Mouse (Mus musculus) stomach, embryonic 15.5 days (tissue): Measurements from ENCODE around the gene Sufu. TPM values are rescaled to one million over a fixed set of nuclear protein-coding genes. Genes with fewer than 3 reads are reported as not detected.

Experiments
- ATAC-seq: fragments of 200-750 bp; cut with Nextera tagmentation; 2 replicates; pipeline ENCODE4 v1.8.0; 2017; ENCODE audit warnings: low read depth, moderate number of reproducible peaks, moderate TSS enrichment; ENCODE audit not compliant: insufficient read depth, low FRiP score
- H3K27ac ChIP-seq: fragments of 300-500 bp; sonication (generic); 2 replicates; pipeline ENCODE4 v1.5.1; 2015; ENCODE audit warnings: mild to moderate bottlenecking, inconsistent platforms
- H3K27me3 ChIP-seq: fragments of 300-500 bp; sonication (generic); replicated peaks from 2 replicates; pipeline ENCODE4 v1.6.1; 2015; ENCODE audit warnings: inconsistent platforms
- H3K36me3 ChIP-seq: fragments of 300-500 bp; sonication (generic); 2 replicates; pipeline ENCODE4 v1.6.1; 2015; ENCODE audit warnings: inconsistent platforms
- H3K4me1 ChIP-seq: fragments of 300-500 bp; sonication (generic); 2 replicates; pipeline ENCODE4 v1.6.1; 2015; ENCODE audit warnings: inconsistent platforms
- H3K4me2 ChIP-seq: fragments of 300-500 bp; sonication (generic); 2 replicates; pipeline ENCODE4 v1.6.1; 2015; ENCODE audit warnings: mild to moderate bottlenecking, inconsistent platforms
- H3K4me3 ChIP-seq: fragments of 300-500 bp; sonication (generic); replicated peaks from 2 replicates; pipeline ENCODE4 v1.5.1; 2015; ENCODE audit warnings: inconsistent platforms
- H3K9ac ChIP-seq: fragments of 300-500 bp; sonication (generic); 2 replicates; pipeline ENCODE4 v1.6.1; 2015; ENCODE audit warnings: inconsistent platforms
- H3K9me3 ChIP-seq: fragments of 300-500 bp; sonication (generic); 2 replicates; pipeline ENCODE4 v1.6.1; 2016; ENCODE audit warnings: inconsistent platforms
- WGBS: fragments of 180-500 bp; shearing (Covaris S2); methylation state at CpG from one replicate; pipeline ENCODE4 v1.1.7; 2015; 5-methylcytosine and 5-hydroxymethylcytosine counted together
- polyA plus RNA-seq: library from polyadenylated mRNA; unstranded; fragments of >200 nt; fragmentation: Nextera tagmentation; extraction: Ambion mirVana; gene quantifications from 2 replicates; pipeline ENCODE4 v1.2.1, GENCODE M21; 2015

Gene Sufu
- polyA plus RNA-seq, 1 experiment from 2014 or later = 24.9 TPM

- WGBS = 90% methylated on average over 8 of the region's 8 CpGs
- no peak overlapping the region for H3K27ac ChIP-seq
- no peaks in the 10 kb centered on the region for H3K36me3 ChIP-seq
- H3K4me3 ChIP-seq = no peak overlapping the region
- H3K9me3 ChIP-seq = no peaks in the 10 kb centered on the region
- no peak overlapping the region for H3K4me2 ChIP-seq
- no peaks in the 10 kb centered on the region; the same call in 1 of the 2 replicates for H3K4me1 ChIP-seq
- H3K9ac ChIP-seq = no peak overlapping the region
- no peaks in the 10 kb centered on the region for H3K27me3 ChIP-seq
- no peak for ATAC-seq
These were observed 17.8 kb downstream of the Sufu start for GRCm38 (mm10) chr19:46414486-46414885.

GRCm38 (mm10) chr19:46416276-46416675 is 19.6 kb downstream of the Sufu start:
- no peak overlapping the region for H3K27ac ChIP-seq
- H3K4me3 ChIP-seq = no peak overlapping the region
- 76% methylated on average over 9 of the region's 9 CpGs for WGBS
- ATAC-seq = no peak
- no peaks in the 10 kb centered on the region for H3K36me3 ChIP-seq
- no peak overlapping the region for H3K4me2 ChIP-seq
- H3K9me3 ChIP-seq = no peaks in the 10 kb centered on the region
- no peak overlapping the region for H3K9ac ChIP-seq
- H3K4me1 ChIP-seq = no peaks in the 10 kb centered on the region; the same call in 1 of the 2 replicates
- H3K27me3 ChIP-seq = no peaks in the 10 kb centered on the region

GRCm38 (mm10) chr19:46418051-46418450 is 21.4 kb downstream of the Sufu start:
- WGBS = 63% methylated on average over 4 of the region's 4 CpGs
- Histone ChIP-seq H3K36me3 (no peaks in the 10 kb centered on the region), H3K27ac (no peak overlapping the region), H3K9me3 (no peaks in the 10 kb centered on the region), H3K4me3 (no peak overlapping the region), H3K9ac (no peak overlapping the region), H3K4me2 (no peak overlapping the region), H3K27me3 (no peaks in the 10 kb centered on the region), H3K4me1 (peaks cover 10% of the 10 kb centered on the region)
- no peak for ATAC-seq

DNA sequence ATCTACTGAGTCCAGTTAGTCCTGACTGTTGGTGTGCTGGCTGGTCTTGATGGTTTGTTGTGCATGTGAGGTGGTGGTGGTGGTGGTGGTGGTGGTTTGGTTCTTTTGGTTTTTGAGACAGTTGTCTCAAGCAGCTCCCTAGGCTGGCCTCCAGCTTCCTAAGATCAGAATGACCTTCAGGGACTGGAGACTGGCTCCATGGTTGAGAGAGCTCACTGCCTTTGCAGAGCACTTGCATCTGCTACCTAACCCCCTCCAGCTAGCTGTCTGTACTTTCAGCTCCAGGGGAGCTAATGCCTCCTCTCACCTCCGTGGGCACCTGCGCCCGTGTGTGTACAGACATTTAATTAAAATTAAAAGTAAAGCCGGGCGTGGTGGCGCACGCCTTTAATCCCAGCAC is 23.7 kb downstream of the Sufu start:
- whole genome bisulfite sequencing = 95% methylated on average over 7 of the region's 7 CpGs
- Histone ChIP-seq H3K4me3 (no peak overlapping the region), H3K27me3 (no peaks in the 10 kb centered on the region), H3K9me3 (no peaks in the 10 kb centered on the region), H3K9ac (no peak overlapping the region), H3K4me2 (no peak overlapping the region), H3K36me3 (peaks cover 3% of the 10 kb centered on the region; the same call in 1 of the 2 replicates), H3K4me1 (peaks cover 13% of the 10 kb centered on the region), H3K27ac (no peak overlapping the region)
- no peak for ATAC-seq

GRCm38 (mm10) chr19:46422384-46423338 is 26.0 kb downstream of the Sufu start:
- H3K9ac ChIP-seq = no peak overlapping the region
- peaks cover 5% of the 10 kb centered on the region; the same call in 1 of the 2 replicates for H3K36me3 ChIP-seq
- H3K4me1 ChIP-seq = peaks cover 13% of the 10 kb centered on the region
- H3K27ac ChIP-seq = peak overlapping the region; percentile 32; the same call in 1 of the 2 replicates
- H3K4me2 ChIP-seq = no peak overlapping the region
- ATAC-seq = peak; percentile 70; the same call in 1 of the 2 replicates
- WGBS = 35% methylated on average over 11 of the region's 11 CpGs
- no peaks in the 10 kb centered on the region for H3K27me3 ChIP-seq
- no peak overlapping the region for H3K4me3 ChIP-seq
- H3K9me3 ChIP-seq = no peaks in the 10 kb centered on the region

DNA sequence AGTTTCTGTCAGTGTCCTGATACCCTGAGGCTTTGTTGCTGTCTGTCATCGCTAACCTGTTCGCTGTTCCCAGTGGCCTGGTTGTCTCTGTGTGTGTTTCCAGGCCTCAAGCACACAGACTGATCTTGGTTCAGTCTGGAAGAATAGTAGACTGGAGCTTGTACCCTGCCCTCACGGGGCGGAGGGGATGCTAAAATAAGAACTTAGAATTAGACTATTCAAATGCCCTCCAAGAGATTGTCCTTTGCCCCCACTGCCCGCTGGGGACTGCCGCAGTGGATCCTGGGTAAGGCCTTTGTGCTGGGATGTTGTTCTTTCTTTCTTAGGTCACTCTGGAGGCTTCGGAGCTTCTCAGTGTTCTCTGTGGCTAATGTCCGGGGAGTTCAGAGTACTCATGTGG is 28.6 kb downstream of the Sufu start:
- Histone ChIP-seq H3K36me3 (peaks cover 5% of the 10 kb centered on the region; the same call in 1 of the 2 replicates), H3K4me2 (no peak overlapping the region), H3K4me1 (peaks cover 13% of the 10 kb centered on the region), H3K9me3 (no peaks in the 10 kb centered on the region), H3K4me3 (no peak overlapping the region), H3K27ac (no peak overlapping the region), H3K27me3 (no peaks in the 10 kb centered on the region), H3K9ac (no peak overlapping the region)
- ATAC-seq = no peak
- WGBS = 90% methylated on average over 8 of the region's 8 CpGs

GRCm38 (mm10) chr19:46426488-46426887 is 29.8 kb downstream of the Sufu start:
- Histone ChIP-seq H3K4me3 (no peak overlapping the region), H3K27ac (no peak overlapping the region), H3K27me3 (no peaks in the 10 kb centered on the region), H3K4me1 (peaks cover 15% of the 10 kb centered on the region), H3K4me2 (no peak overlapping the region), H3K9me3 (no peaks in the 10 kb centered on the region), H3K36me3 (peaks cover 5% of the 10 kb centered on the region; the same call in 1 of the 2 replicates), H3K9ac (no peak overlapping the region)
- 77% methylated on average over 12 of the region's 12 CpGs for WGBS
- no peak for ATAC-seq

DNA sequence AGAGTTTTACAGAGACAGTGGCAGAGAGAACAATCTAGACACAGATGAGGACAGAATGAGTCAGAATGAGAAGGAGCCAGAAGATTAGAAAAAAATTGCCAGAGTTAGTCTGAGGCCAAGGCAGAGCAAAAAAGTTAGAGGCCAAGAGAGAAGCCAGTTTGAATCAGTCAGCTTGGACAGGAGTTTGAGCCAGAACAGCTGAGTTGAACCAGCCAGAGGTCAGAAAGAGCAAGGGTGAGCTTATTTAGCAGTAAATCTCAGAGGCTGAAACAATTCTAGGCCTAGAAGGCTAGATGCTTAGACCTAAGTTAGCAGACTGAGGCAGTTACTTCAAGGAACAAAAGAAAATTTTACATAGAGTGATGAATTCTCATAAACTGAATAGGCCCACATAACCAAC is 32.6 kb downstream of the Sufu start:
- H3K4me1 ChIP-seq = peaks cover 9% of the 10 kb centered on the region
- no peak overlapping the region for H3K27ac ChIP-seq
- H3K9ac ChIP-seq = no peak overlapping the region
- peaks cover 5% of the 10 kb centered on the region; the same call in 1 of the 2 replicates for H3K36me3 ChIP-seq
- H3K9me3 ChIP-seq = no peaks in the 10 kb centered on the region
- ATAC-seq = no peak
- no peak overlapping the region for H3K4me2 ChIP-seq
- H3K27me3 ChIP-seq = no peaks in the 10 kb centered on the region
- no peak overlapping the region for H3K4me3 ChIP-seq

DNA sequence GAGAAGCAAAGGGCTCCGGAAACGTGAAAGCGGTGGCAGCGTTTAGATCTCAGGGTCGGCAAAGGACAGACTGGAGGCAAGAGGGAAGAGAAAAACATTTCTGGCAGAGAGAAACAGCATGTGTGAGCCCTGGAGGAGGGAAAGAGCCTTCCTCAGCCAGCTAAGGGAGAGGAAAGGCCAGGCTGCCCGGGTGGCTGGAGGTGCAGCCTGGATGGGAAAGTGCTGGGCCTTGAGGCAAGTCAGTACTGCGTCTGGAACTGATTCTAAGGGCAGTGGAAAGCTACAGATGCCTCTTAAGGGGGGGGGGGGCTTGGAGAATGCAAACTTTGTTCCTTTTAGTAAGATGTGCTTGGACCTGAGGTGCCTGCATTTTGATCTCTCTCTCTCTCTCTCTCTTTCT is 37.0 kb downstream of the Sufu start:
- Histone ChIP-seq H3K4me1 (peaks cover 13% of the 10 kb centered on the region), H3K9me3 (no peaks in the 10 kb centered on the region), H3K36me3 (no peaks in the 10 kb centered on the region), H3K27ac (no peak overlapping the region), H3K4me2 (no peak overlapping the region), H3K27me3 (no peaks in the 10 kb centered on the region), H3K4me3 (no peak overlapping the region), H3K9ac (no peak overlapping the region)
- 63% methylated on average over 7 of the region's 7 CpGs for WGBS
- no peak for ATAC-seq

DNA sequence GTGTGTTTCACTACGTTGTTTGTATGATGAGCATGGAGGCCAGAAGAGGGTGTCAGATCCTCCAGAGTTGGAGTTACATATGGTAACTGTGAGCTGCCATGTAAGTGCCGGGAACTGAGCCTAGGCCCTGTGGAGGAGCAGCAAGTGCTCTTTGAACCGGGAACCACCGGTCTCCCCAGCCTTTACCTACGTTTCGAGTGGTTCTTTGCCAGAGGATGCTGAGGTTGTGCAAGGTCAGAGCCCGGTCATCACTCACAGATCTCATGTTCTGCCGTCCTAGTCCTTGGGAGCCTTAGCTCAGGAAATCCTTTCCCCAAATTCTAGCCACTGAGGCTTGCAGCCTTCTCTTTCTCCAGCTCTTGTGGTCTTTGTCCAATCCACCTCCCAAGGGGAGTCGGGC is 37.5 kb downstream of the Sufu start:
- Histone ChIP-seq H3K4me3 (no peak overlapping the region), H3K9me3 (no peaks in the 10 kb centered on the region), H3K36me3 (no peaks in the 10 kb centered on the region), H3K4me2 (no peak overlapping the region), H3K9ac (no peak overlapping the region), H3K27ac (no peak overlapping the region), H3K27me3 (no peaks in the 10 kb centered on the region), H3K4me1 (peaks cover 13% of the 10 kb centered on the region)
- no peak for ATAC-seq
- WGBS = 62% methylated on average over 9 of the region's 9 CpGs

DNA sequence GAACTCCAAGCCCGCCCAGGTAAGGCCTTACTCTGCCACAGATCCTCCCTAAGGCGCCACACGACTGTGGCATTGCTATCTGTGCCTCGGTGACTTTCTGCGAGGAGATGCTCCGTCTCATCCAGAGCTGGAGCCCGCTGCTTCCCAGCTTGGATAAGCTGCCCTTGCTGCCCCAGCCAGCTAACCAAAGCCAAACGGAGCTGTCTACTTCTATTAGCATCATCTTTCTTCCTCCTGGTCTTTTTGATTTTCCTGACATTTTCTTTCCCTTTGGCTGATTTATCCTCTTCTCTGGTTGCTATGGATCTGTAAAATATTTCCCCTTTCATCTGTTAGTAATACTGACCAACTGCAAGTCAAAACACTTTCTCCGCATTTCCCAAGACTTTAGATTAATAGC is 37.9 kb downstream of the Sufu start:
- H3K9me3 ChIP-seq = no peaks in the 10 kb centered on the region
- WGBS = 59% methylated on average over 9 of the region's 9 CpGs
- no peak for ATAC-seq
- no peak overlapping the region for H3K4me3 ChIP-seq
- H3K36me3 ChIP-seq = no peaks in the 10 kb centered on the region
- H3K4me2 ChIP-seq = no peak overlapping the region
- no peak overlapping the region for H3K9ac ChIP-seq
- no peaks in the 10 kb centered on the region for H3K27me3 ChIP-seq
- no peak overlapping the region for H3K27ac ChIP-seq
- H3K4me1 ChIP-seq = peaks cover 13% of the 10 kb centered on the region

GRCm38 (mm10) chr19:46435492-46435891 is 38.8 kb downstream of the Sufu start:
- ATAC-seq = no peak
- no peaks in the 10 kb centered on the region for H3K36me3 ChIP-seq
- H3K27me3 ChIP-seq = no peaks in the 10 kb centered on the region
- H3K4me1 ChIP-seq = peaks cover 13% of the 10 kb centered on the region
- no peaks in the 10 kb centered on the region for H3K9me3 ChIP-seq
- H3K4me3 ChIP-seq = no peak overlapping the region
- 17% methylated on average over 7 of the region's 7 CpGs for WGBS
- no peak overlapping the region for H3K9ac ChIP-seq
- no peak overlapping the region for H3K27ac ChIP-seq
- no peak overlapping the region for H3K4me2 ChIP-seq
